Mouse (Mus musculus) stomach, postnatal 0 days (tissue): ENCODE data around the gene Ybx2. TPM values are rescaled to one million over a fixed set of nuclear protein-coding genes. Genes with fewer than 3 reads are reported as not detected.

Experiments used
- ATAC-seq: fragments of 200-750 bp; cut with Nextera tagmentation; 2 replicates; pipeline ENCODE4 v1.8.0; 2017; ENCODE audit not compliant: low FRiP score, low TSS enrichment
- DNase-seq: peaks from one replicate; pipeline ENCODE4 v3.0.0-alpha.2; 2016; ENCODE audit warnings: low spot score
- H3K27ac ChIP-seq: fragments of 300-500 bp; sonication (generic); replicated peaks from 2 replicates; pipeline ENCODE4 v1.5.1; 2014; ENCODE audit warnings: mild to moderate bottlenecking, control low read depth
- H3K27me3 ChIP-seq: fragments of 300-500 bp; sonication (generic); 2 replicates; pipeline ENCODE4 v1.6.1; 2014; ENCODE audit warnings: low read length; ENCODE audit not compliant: control insufficient read depth, insufficient read depth
- H3K36me3 ChIP-seq: fragments of 300-500 bp; sonication (generic); 2 replicates; pipeline ENCODE4 v1.6.1; 2014; ENCODE audit warnings: low read length, mixed read lengths; ENCODE audit not compliant: control insufficient read depth, insufficient read depth
- H3K4me1 ChIP-seq: fragments of 300-500 bp; sonication (generic); replicated peaks from 2 replicates; pipeline ENCODE4 v1.6.1; 2014; ENCODE audit warnings: antibody characterized with exemption; ENCODE audit not compliant: control insufficient read depth, insufficient read depth
- H3K4me2 ChIP-seq: fragments of 300-500 bp; sonication (generic); replicated peaks from 2 replicates; pipeline ENCODE4 v1.6.1; 2014; ENCODE audit warnings: low read depth, mild to moderate bottlenecking, control low read depth, moderate library complexity
- H3K4me3 ChIP-seq: fragments of 300-500 bp; sonication (generic); 2 replicates; pipeline ENCODE4 v1.5.1; 2014; ENCODE audit warnings: low read depth, low read length, control low read depth
- H3K9ac ChIP-seq: fragments of 300-500 bp; sonication (generic); 2 replicates; pipeline ENCODE4 v1.6.1; 2014; ENCODE audit warnings: mild to moderate bottlenecking, low read length, control low read depth, mixed read lengths
- H3K9me3 ChIP-seq: fragments of 300-500 bp; sonication (generic); 2 replicates; pipeline ENCODE4 v1.6.1; 2016; ENCODE audit warnings: low read length; ENCODE audit not compliant: control insufficient read depth
- CTCF ChIP-seq: IDR thresholded peaks from 2 replicates; pipeline ENCODE4 v1.5.1; 2016; ENCODE audit warnings: antibody characterized with exemption, low read depth, mild to moderate bottlenecking, moderate library complexity
- EP300 ChIP-seq: optimal IDR thresholded peaks from 2 replicates; pipeline ENCODE3; 2016; ENCODE audit warnings: antibody characterized with exemption
- WGBS: fragments of 180-500 bp; shearing (Covaris S2); extraction: QIAGEN DNeasy Blood & Tissue Kit; methylation state at CpG from one replicate; pipeline ENCODE4 v1.1.7; 2014; 5-methylcytosine and 5-hydroxymethylcytosine counted together
- polyA plus RNA-seq: library from polyadenylated mRNA; unstranded; fragments of >200 nt; fragmentation: Nextera tagmentation; extraction: Ambion mirVana; gene quantifications from 2 replicates; pipeline ENCODE4 v1.2.1, GENCODE M21; 2015

The Ybx2 gene
- polyA plus RNA-seq, 1 experiment from 2014 or later: 1.7 TPM

GRCm38 (mm10) chr11:69956218-69956617, 20.6 kb downstream of the Ybx2 start:
- DNase-seq: no peak
- Histone ChIP-seq H3K9ac (no peak overlapping the region), H3K27me3 (no peaks in the 10 kb centered on the region), H3K9me3 (no peaks in the 10 kb centered on the region), H3K4me2 (no peak overlapping the region), H3K4me3 (no peak overlapping the region), H3K36me3 (no peaks in the 10 kb centered on the region), H3K4me1 (no peaks in the 10 kb centered on the region), H3K27ac (no peak overlapping the region)
- ATAC-seq: no peak
- no peak for TF ChIP-seq EP300
- TF ChIP-seq CTCF: peak; percentile 40
- WGBS: 70% methylated on average over 1 of the region's 1 CpGs

GRCm38 (mm10) chr11:69960616-69961015, 25.0 kb downstream of the Ybx2 start:
- no peak overlapping the region for H3K9ac ChIP-seq
- DNase-seq (peak; percentile 38), ATAC-seq (no peak)
- H3K9me3 ChIP-seq: no peaks in the 10 kb centered on the region
- no peak overlapping the region for H3K27ac ChIP-seq
- H3K4me2 ChIP-seq: no peak overlapping the region
- no peaks in the 10 kb centered on the region for H3K36me3 ChIP-seq
- WGBS: 41% methylated on average over 5 of the region's 5 CpGs
- H3K27me3 ChIP-seq: peaks cover 4% of the 10 kb centered on the region; the same call in 1 of the 2 replicates
- H3K4me1 ChIP-seq: no peaks in the 10 kb centered on the region
- no peak overlapping the region for H3K4me3 ChIP-seq
- TF ChIP-seq EP300 (no peak), CTCF (peak; percentile 66)

DNA sequence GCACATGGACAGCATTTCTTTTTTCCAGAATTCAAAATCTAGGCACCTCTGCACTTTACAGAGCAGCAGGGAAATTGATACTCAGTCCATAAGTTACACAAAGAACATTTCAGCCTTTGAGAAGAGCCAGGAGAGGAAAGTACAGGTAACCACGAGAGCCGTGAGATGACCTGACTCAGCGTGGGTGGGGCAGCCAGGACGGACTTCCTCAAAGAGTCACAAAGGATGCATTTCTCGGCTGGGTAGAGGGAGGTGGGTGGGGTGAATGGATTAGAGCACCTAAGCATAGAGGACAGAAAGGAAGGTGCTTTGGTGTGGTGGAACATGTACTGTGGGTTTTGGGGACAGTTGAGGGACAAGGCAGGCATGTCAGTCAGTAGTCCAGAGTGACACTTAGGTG, 26.2 kb downstream of the Ybx2 start:
- Histone ChIP-seq H3K9me3 (no peaks in the 10 kb centered on the region), H3K27ac (peak overlapping the region; percentile 35; the same call in 1 of the 2 replicates), H3K4me3 (no peak overlapping the region), H3K9ac (no peak overlapping the region), H3K4me1 (peaks cover 2% of the 10 kb centered on the region; the same call in 1 of the 2 replicates), H3K4me2 (no peak overlapping the region), H3K36me3 (no peaks in the 10 kb centered on the region), H3K27me3 (peaks cover 6% of the 10 kb centered on the region; the same call in 1 of the 2 replicates)
- TF ChIP-seq EP300: no peak
- TF ChIP-seq CTCF: no peak
- DNase-seq (peak; percentile 73), ATAC-seq (peak; percentile 50)
- WGBS: 22% methylated on average over 5 of the region's 5 CpGs

- H3K9ac ChIP-seq: peak within 1 kb of the TSS; percentile 59; the same call in 1 of the 2 replicates
- TF ChIP-seq EP300 (no peak), CTCF (no peak)
- H3K9me3 ChIP-seq: no peaks in the 10 kb centered on the region
- peak within 1 kb of the TSS; percentile 59; the same call in 1 of the 2 replicates for H3K27ac ChIP-seq
- ATAC-seq: no peak
- DNase-seq: peak; percentile 34
- WGBS: 14% methylated on average over 24 of the region's 24 CpGs
- peaks cover 6% of the 10 kb centered on the region; the same call in 1 of the 2 replicates for H3K36me3 ChIP-seq
- H3K4me2 ChIP-seq: peak within 1 kb of the TSS; percentile 65
- peaks cover 6% of the 10 kb centered on the region; the same call in 1 of the 2 replicates for H3K27me3 ChIP-seq
- H3K4me1 ChIP-seq: peaks cover 2% of the 10 kb centered on the region; the same call in 1 of the 2 replicates
- peak within 1 kb of the TSS; percentile 43 for H3K4me3 ChIP-seq
Observed at GRCm38 (mm10) chr11:69964650-69965270, 29.2 kb downstream of the Ybx2 start, which contains the start of gene Cldn7. Gene Cldn7, plus strand, starts transcription at chr11:69964779.

GRCm38 (mm10) chr11:69965271-69966005, 29.8 kb downstream of the Ybx2 start:
- Histone ChIP-seq H3K27ac (peak overlapping the region; percentile 82), H3K9me3 (no peaks in the 10 kb centered on the region), H3K4me1 (peaks cover 2% of the 10 kb centered on the region; the same call in 1 of the 2 replicates), H3K36me3 (peaks cover 7% of the 10 kb centered on the region; the same call in 1 of the 2 replicates), H3K9ac (peak overlapping the region; percentile 59; the same call in 1 of the 2 replicates), H3K27me3 (peaks cover 6% of the 10 kb centered on the region; the same call in 1 of the 2 replicates), H3K4me3 (peak overlapping the region; percentile 43), H3K4me2 (peak overlapping the region; percentile 65)
- peak; percentile 89 for DNase-seq
- peak; percentile 67 for ATAC-seq
- WGBS: 6% methylated on average over 49 of the region's 49 CpGs
- TF ChIP-seq CTCF: peak; percentile 8; the same call in 1 of the 2 replicates
- no peak for TF ChIP-seq EP300
